ENCODE assay signal across 9 mouse cellular contexts in the genomic region with DNA sequence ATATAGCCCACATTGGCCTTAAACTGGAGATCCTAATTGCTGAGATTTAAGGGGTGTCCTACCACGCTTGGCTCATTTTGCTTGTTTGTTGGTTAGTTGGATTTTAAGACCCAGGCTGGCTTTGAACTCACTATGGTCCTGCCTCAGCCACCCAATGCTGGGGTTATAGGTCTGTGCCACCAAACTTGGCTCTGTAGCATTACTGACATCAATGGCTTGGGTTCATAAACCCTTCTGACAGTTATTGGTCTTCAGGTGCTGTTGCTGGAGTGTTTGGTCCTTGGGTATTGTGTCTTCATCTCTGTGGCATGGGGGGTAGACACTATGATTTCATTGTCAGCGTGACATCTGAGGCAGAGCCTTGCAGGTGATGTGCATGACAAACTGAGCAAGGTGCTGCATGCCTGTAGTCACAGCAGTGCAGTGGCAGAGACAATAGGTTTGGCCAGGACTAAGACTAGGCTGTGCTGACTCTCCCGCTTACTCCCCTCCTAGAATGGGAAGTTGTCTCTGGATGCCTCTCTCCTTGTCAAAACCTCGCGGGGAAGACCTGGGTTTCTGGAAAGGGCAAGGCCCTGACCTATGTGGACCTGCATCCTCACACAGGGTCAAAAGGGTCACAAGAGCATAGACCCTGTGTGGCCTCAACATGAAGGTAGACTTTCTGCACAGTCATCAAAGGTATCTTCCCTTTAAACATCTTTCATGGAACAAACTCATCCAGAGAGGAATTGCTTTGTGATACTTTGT. TPM values are rescaled to one million over a fixed set of nuclear protein-coding genes. Genes with fewer than 3 reads are reported as not detected.
DNase-seq lines count a peak whose midpoint lies in the region; ATAC-seq and TF ChIP-seq lines count a peak whose summit lies in the region.
"Had no signal": no experiment of that assay in that cellular context is flagged by ENCODE, and none has a peak within 500 bp of the region (broad histone marks: within the 10 kb centered on the region; RNA-seq: fewer than 3 reads in every experiment).

No protein-coding gene starts in this region.

- no peak overlapping the region for H3K9ac ChIP-seq in kidney, embryonic 15.5 days
- no peak overlapping the region for H3K9ac ChIP-seq in intestine, postnatal 0 days (ENCODE audit: low read depth, low read length)
- no peak overlapping the region for H3K9ac ChIP-seq in neural tube, embryonic 11.5 days (ENCODE audit: low read length)

- H3K4me2 ChIP-seq in kidney, embryonic 15.5 days = no peak overlapping the region
- no peak overlapping the region for H3K4me2 ChIP-seq in intestine, postnatal 0 days (replicated peaks; ENCODE audit: low read depth)
- H3K4me2 ChIP-seq in neural tube, embryonic 11.5 days (ENCODE audit: low read depth) = no peak overlapping the region

- no peak for TF ChIP-seq CTCF in intestine, postnatal 0 days (IDR thresholded peaks at IDR 0.05; ENCODE audit: low read depth)

- no peaks in the 10 kb centered on the region for H3K36me3 ChIP-seq in kidney, embryonic 15.5 days
- no peaks in the 10 kb centered on the region for H3K36me3 ChIP-seq in intestine, postnatal 0 days (ENCODE audit: control insufficient read depth, insufficient read depth)
- no peaks in the 10 kb centered on the region for H3K36me3 ChIP-seq in neural tube, embryonic 11.5 days (ENCODE audit: control insufficient read depth, insufficient read depth, low read length)

- no peak for DNase-seq in kidney, adult 9 months
- peak; percentile 29 for DNase-seq in embryo, embryonic 9.5 days (ENCODE audit: extremely low spot score)
- peak; percentile 11 for DNase-seq in neural tube, embryonic 11.5 days (ENCODE audit: low spot score)
- no peak for DNase-seq in layer of hippocampus, postnatal 36 days
- no peak for DNase-seq in frontal cortex, adult 2 months (ENCODE audit: extremely low spot score in 1 of 2, low spot score in 1 of 2)
- no peak for DNase-seq in urinary bladder, postnatal 10 days (ENCODE audit: low spot score)
- DNase-seq: heart, postnatal 36 days had no signal

- WGBS in kidney, embryonic 15.5 days = 46% methylated on average over 5 of the region's 5 CpGs
- 43% methylated on average over 5 of the region's 5 CpGs for WGBS in intestine, postnatal 0 days
- WGBS in neural tube, embryonic 11.5 days = 45% methylated on average over 5 of the region's 5 CpGs

- H3K4me3 ChIP-seq in kidney, embryonic 15.5 days (replicated peaks) = no peak overlapping the region
- H3K4me3 ChIP-seq in intestine, postnatal 0 days (ENCODE audit: low read depth, low read length) = no peak overlapping the region
- no peak overlapping the region for H3K4me3 ChIP-seq in neural tube, embryonic 11.5 days (ENCODE audit: low read depth, low read length)

- peak; percentile 17; the same call in 1 of the 2 replicates for ATAC-seq in kidney, embryonic 15.5 days (replicated peaks; ENCODE audit: low FRiP score)
- ATAC-seq in intestine, postnatal 0 days = 0 out of 2 replicates have a peak, but pooled peaks have one; percentile 4
- no peak for ATAC-seq in neural tube, embryonic 11.5 days (ENCODE audit: insufficient read depth, low FRiP score, low TSS enrichment)

- no peaks in the 10 kb centered on the region for H3K4me1 ChIP-seq in kidney, embryonic 15.5 days
- no peaks in the 10 kb centered on the region for H3K4me1 ChIP-seq in intestine, postnatal 0 days (replicated peaks; ENCODE audit: control insufficient read depth, insufficient read depth, low read length)
- H3K4me1 ChIP-seq in neural tube, embryonic 11.5 days (ENCODE audit: control insufficient read depth, insufficient read depth, low read length) = no peaks in the 10 kb centered on the region

- H3K27me3 ChIP-seq in kidney, embryonic 15.5 days = no peaks in the 10 kb centered on the region
- no peaks in the 10 kb centered on the region for H3K27me3 ChIP-seq in intestine, postnatal 0 days (replicated peaks; ENCODE audit: control insufficient read depth, insufficient read depth, low read length)
- H3K27me3 ChIP-seq in neural tube, embryonic 11.5 days (ENCODE audit: control insufficient read depth, insufficient read depth, low read length) = no peaks in the 10 kb centered on the region

- H3K9me3 ChIP-seq in kidney, embryonic 15.5 days (replicated peaks) = peaks cover 65% of the 10 kb centered on the region
- H3K9me3 ChIP-seq in intestine, postnatal 0 days (ENCODE audit: control insufficient read depth) = peaks cover 37% of the 10 kb centered on the region
- H3K9me3 ChIP-seq in neural tube, embryonic 11.5 days (ENCODE audit: control insufficient read depth, low read length) = peaks cover 88% of the 10 kb centered on the region

- no peak overlapping the region for H3K27ac ChIP-seq in kidney, embryonic 15.5 days
- H3K27ac ChIP-seq in intestine, postnatal 0 days (ENCODE audit: low read depth, low read length) = no peak overlapping the region
- H3K27ac ChIP-seq in neural tube, embryonic 11.5 days (ENCODE audit: low read depth, low read length) = no peak overlapping the region

RNA-seq across cellular contexts. Expression of gene Trpm8, which starts 23.0 kb away (rescaled TPM):
- polyA plus RNA-seq in kidney, embryonic 15.5 days (2015; fragmentation: Nextera tagmentation; extraction: Ambion mirVana) = not detected in 2 replicates
- polyA plus RNA-seq in intestine, postnatal 0 days (2015; fragmentation: Nextera tagmentation; extraction: Ambion mirVana) = not detected in 2 replicates
- polyA plus RNA-seq in neural tube, embryonic 11.5 days (2014; fragmentation: Nextera tagmentation; extraction: Ambion mirVana) = not detected in 2 replicates
- total RNA-seq in layer of hippocampus, postnatal 36 days (2021) = under 1 TPM in 1 of 2 experiments, not detected in 1; 0.15 TPM
- polyA plus RNA-seq in frontal cortex, adult 2 months (2012; rRNA removed) = 0.02 TPM in 2 replicates
- total RNA-seq: heart, postnatal 36 days had no signal

RNA-seq across cellular contexts. Expression of gene Hjurp, which starts 23.0 kb away (rescaled TPM):
- polyA plus RNA-seq in kidney, embryonic 15.5 days (2015; fragmentation: Nextera tagmentation; extraction: Ambion mirVana) = 162 and 175 TPM in 2 replicates
- 29.1 and 30.8 TPM in 2 replicates for polyA plus RNA-seq in intestine, postnatal 0 days (2015; fragmentation: Nextera tagmentation; extraction: Ambion mirVana)
- 136 and 141 TPM in 2 replicates for polyA plus RNA-seq in neural tube, embryonic 11.5 days (2014; fragmentation: Nextera tagmentation; extraction: Ambion mirVana)
- 10 to 100 TPM; 30.7 to 36.6 TPM for total RNA-seq in layer of hippocampus, postnatal 36 days (2021)
- 56.1 and 61.2 TPM in 2 replicates for polyA plus RNA-seq in frontal cortex, adult 2 months (2012; rRNA removed)

Comparison
In these comparisons a context has a peak if more than half of its experiments do, and no peak if none do; other contexts are left out.
1. DNase-seq: peak in embryo, embryonic 9.5 days (single experiment) and neural tube, embryonic 11.5 days (single experiment); none in kidney, adult 9 months (single experiment), layer of hippocampus, postnatal 36 days (0 of 2), frontal cortex, adult 2 months (0 of 2) and urinary bladder, postnatal 10 days (single experiment).